Comparison of ENCODE assay signal across 26 mouse cellular contexts in the genomic region with DNA sequence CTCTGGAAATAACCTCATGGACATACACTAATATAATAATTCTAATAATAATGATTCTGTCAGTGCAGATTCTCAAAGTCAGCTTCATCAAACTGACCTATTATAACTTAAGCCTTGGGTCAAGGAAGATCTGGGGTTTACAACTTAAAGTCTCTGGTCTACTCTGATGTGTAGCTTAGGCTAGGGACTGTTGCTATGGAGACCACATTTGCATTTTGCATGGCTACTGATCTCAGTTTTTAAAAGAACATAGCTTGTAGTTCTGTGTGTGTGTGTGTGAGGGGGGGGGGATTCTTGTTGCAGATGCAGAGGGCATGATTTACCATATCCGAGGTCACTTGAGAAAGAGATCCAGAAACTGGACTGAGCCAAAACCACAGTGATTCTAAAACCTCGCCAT. TPM values are rescaled to one million over a fixed set of nuclear protein-coding genes. Genes with fewer than 3 reads are reported as not detected.
"Had no signal": no experiment of that assay in that cellular context is flagged by ENCODE, and none has a peak within 500 bp of the region (broad histone marks: within the 10 kb centered on the region; RNA-seq: fewer than 3 reads in every experiment).

No protein-coding gene starts in this region.

- H3K9me3 ChIP-seq: intestine, embryonic 15.5 days; kidney, embryonic 15.5 days; liver, embryonic 12.5 days; liver, embryonic 15.5 days; lung, embryonic 15.5 days; neural tube, embryonic 15.5 days; stomach, embryonic 15.5 days had no signal

- H3K27me3 ChIP-seq: intestine, embryonic 15.5 days; kidney, embryonic 15.5 days; limb, embryonic 13.5 days; liver, embryonic 12.5 days; liver, embryonic 15.5 days; lung, embryonic 15.5 days; neural tube, embryonic 12.5 days; neural tube, embryonic 15.5 days; stomach, embryonic 15.5 days had no signal

- H3K4me2 ChIP-seq: intestine, embryonic 15.5 days; kidney, embryonic 15.5 days; limb, embryonic 13.5 days; liver, embryonic 12.5 days; liver, embryonic 15.5 days; lung, embryonic 15.5 days; midbrain, embryonic 11.5 days; neural tube, embryonic 12.5 days; neural tube, embryonic 15.5 days; stomach, embryonic 15.5 days had no signal

- H3K4me1 ChIP-seq: neural tube, embryonic 15.5 days had no signal

- H3K4me3 ChIP-seq: intestine, embryonic 15.5 days; kidney, embryonic 15.5 days; layer of hippocampus, adult 2 months; limb, embryonic 10.5 days; limb, embryonic 13.5 days; liver, embryonic 12.5 days; liver, embryonic 15.5 days; lung, embryonic 15.5 days; neural tube, embryonic 12.5 days; neural tube, embryonic 15.5 days; stomach, embryonic 15.5 days had no signal

- H3K36me3 ChIP-seq: intestine, embryonic 15.5 days; kidney, embryonic 15.5 days; limb, embryonic 10.5 days; limb, embryonic 13.5 days; liver, embryonic 12.5 days; liver, embryonic 15.5 days; lung, embryonic 15.5 days; neural tube, embryonic 12.5 days; neural tube, embryonic 15.5 days; stomach, embryonic 15.5 days had no signal

- H3K9ac ChIP-seq: intestine, embryonic 15.5 days; kidney, embryonic 15.5 days; limb, embryonic 13.5 days; liver, embryonic 12.5 days; liver, embryonic 15.5 days; lung, embryonic 15.5 days; neural tube, embryonic 12.5 days; neural tube, embryonic 15.5 days; stomach, embryonic 15.5 days had no signal

- H3K27ac ChIP-seq: intestine, embryonic 15.5 days; kidney, embryonic 15.5 days; layer of hippocampus, adult 2 months; limb, embryonic 10.5 days; limb, embryonic 13.5 days; liver, embryonic 12.5 days; liver, embryonic 15.5 days; lung, embryonic 15.5 days; neural tube, embryonic 12.5 days; neural tube, embryonic 15.5 days; stomach, embryonic 15.5 days had no signal

- DNase-seq: kidney, adult 11 months; kidney, adult 8-10 months; kidney, postnatal 14 days; kidney, postnatal 4 days; layer of hippocampus, adult 9-11 months; liver; lung, adult 18-20 months; lung, postnatal 10 days; lung, postnatal 4 days; retina, postnatal 1 day; right cerebral cortex, postnatal 25 days; spleen, adult 18-20 months; thymus, postnatal 25 days had no signal

- ATAC-seq: intestine, embryonic 15.5 days; liver, embryonic 12.5 days had no signal

RNA-seq across cellular contexts. Expression of a gene that starts 49.2 kb away (rescaled TPM):
- total RNA-seq: megakaryocyte progenitor cell, adult 5-6 weeks had no signal
- polyA plus RNA-seq: kidney, embryonic 15.5 days; liver, embryonic 15.5 days had no signal
